Mouse (Mus musculus) central nervous system, embryonic 11.5 days (tissue): ENCODE measurements around the gene Atrnl1. TPM values are rescaled to one million over a fixed set of nuclear protein-coding genes. Genes with fewer than 3 reads are reported as not detected.

Experiments used
- polyA plus RNA-seq: library from polyadenylated mRNA; depleted of rRNA; stranded (reverse); fragments of >200 nt; gene quantifications from 2 replicates; pipeline ENCODE4 v1.2.3, GENCODE M21; 2012; rRNA removed

The Atrnl1 gene
- polyA plus RNA-seq = 12.1 and 21.2 TPM in 2 replicates

GRCm38 (mm10) chr19:57610476-57611261 is at the start of gene Atrnl1:
Atrnl1 (plus strand) TSS chr19:57611034.

Other genes with a start within 250 kb of the Atrnl1 start
- 23.5 and 24.5 TPM in 2 replicates for gene Trub1, start 158.1 kb upstream of the Atrnl1 start, polyA plus RNA-seq